Mouse (Mus musculus) c-Kit-negative CD71-positive TER-119-positive erythroid progenitor cells, embryonic 14.5 days (primary cell): ENCODE results near the gene Scn8a.

Experiments used
- DNase-seq: peaks from one replicate; pipeline ENCODE4 v3.0.0-alpha.2; 2013; ENCODE audit warnings: low read depth, low spot score

Gene Scn8a

DNA sequence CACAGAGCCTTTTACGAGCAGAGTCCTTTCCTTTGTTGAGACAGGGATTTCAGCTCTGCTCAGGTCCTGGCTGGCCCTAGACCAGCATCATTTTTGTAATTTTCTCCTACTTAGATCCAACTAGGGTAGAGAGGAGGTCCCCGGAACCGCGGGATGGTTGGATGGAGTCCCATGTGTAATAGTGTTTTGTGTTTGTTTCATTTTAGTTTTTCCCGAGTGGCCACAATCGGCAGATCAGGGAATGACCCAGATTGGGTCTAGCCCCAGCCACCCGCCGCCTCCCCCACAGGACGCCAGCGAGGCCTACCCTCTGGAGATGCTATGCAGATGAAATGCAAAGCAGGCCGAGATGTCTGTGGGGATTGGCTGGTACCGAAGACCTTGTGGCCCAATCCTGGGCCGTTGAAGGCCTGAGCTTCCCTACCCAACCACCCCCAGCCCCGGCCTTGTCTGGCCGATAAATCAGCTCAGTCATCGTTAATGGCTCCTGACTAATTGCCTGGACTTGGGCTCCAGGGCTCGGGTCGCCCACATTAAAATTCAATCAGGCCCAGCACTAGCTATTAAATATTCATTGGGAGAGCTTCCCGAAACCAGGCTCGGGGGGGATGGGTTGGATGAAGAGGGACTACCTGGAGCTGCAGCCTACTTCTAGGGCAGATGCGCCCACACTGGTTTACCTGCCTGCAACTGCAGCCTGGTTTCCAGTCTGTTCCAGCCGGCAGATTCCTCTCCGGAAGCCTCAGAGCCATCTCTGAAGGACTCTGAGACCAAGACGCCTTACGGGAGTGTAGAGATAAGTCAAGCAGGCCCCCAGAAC, 223.4 kb downstream of the Scn8a start:
- DNase-seq = no peak

DNA sequence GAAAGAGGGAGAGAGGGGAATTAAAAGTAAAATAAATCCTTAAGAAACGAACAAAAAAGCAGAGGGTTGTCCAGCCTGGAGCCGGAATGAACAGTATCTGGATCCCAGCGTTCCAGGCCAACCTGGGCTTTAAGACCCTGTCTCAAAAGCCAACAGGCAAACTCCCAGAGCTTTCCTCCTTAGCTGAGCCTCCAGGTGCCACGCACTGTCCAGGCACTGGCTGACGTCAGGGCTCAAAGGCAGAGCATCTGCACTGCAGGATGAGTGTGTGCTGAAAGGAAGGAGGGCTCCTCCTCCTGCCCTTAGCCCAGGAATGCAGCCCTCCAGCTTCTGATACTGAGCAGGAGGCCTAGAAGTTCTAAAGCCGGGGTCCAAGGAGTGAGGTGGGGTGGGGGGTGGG, 224.3 kb downstream of the Scn8a start:
- no peak for DNase-seq

GRCm38 (mm10) chr15:101094979-101095378, 225.3 kb downstream of the Scn8a start:
- DNase-seq = no peak

DNA sequence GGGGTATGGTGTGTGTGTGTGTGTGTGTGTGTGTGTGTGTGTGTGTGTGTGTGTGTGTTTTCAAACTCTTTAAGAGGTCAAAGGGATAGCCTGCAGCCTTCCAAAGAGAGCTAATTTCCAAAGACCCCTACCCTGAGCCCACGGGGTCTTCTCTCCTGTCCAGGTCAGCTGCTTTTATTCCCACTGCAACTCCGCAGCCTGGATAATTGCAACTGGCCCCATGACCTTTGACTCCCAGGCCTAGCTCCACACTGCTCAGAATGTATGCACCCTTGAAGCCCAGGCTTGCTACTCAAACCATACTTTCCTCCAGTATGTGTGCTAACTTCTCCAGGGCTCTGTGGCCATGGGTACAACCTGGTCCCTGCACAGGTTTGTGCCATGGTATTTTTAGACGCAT, 225.7 kb downstream of the Scn8a start:
- no peak for DNase-seq
